Mouse (Mus musculus): ENCODE data around the gene Adam19.

- TF ChIP-seq CTCF (IDR thresholded peaks at IDR 0.05; ENCODE audit: extremely low read depth, insufficient read depth, insufficient read length, insufficient replicate concordance) (no peak), POLR2A (IDR thresholded peaks at IDR 0.05; ENCODE audit: low read depth, low read length) (no peak)
Observed at GRCm38 (mm10) chr11:46067371-46068060, 11.7 kb downstream of the Adam19 start.
